Mouse (Mus musculus): ENCODE data around the gene Map2. TPM values are rescaled to one million over a fixed set of nuclear protein-coding genes. Genes with fewer than 3 reads are reported as not detected.

Map2 gene
- polyA plus RNA-seq, 1 experiment from 2014 or later = 3.5 TPM

- Histone ChIP-seq H3K27ac (no peak overlapping the region), H3K9ac (ENCODE audit: low read depth, low read length) (no peak overlapping the region), H3K4me3 (replicated peaks; ENCODE audit: low read depth, low read length) (no peak overlapping the region), H3K4me2 (ENCODE audit: low read length) (no peak overlapping the region), H3K36me3 (ENCODE audit: insufficient read depth, low read length) (no peaks in the 10 kb centered on the region), H3K27me3 (ENCODE audit: insufficient read depth, low read length) (no peaks in the 10 kb centered on the region), H3K9me3 (replicated peaks; ENCODE audit: low read length) (no peaks in the 10 kb centered on the region), H3K4me1 (replicated peaks; ENCODE audit: insufficient read depth, low read length) (no peaks in the 10 kb centered on the region)
- DNase-seq (ENCODE audit: low spot score) (no peak), ATAC-seq (replicated peaks; ENCODE audit: low FRiP score, low read depth) (no peak)
- TF ChIP-seq CTCF (IDR thresholded peaks at IDR 0.05; ENCODE audit: low read depth) = no peak
- WGBS = 88% methylated on average over 3 of the region's 3 CpGs
Observed at GRCm38 (mm10) chr1:66482751-66483150, 307.7 kb downstream of the Map2 start.

Other genes starting within 250 kb of the Map2 start
- gene Crygf, start 248.8 kb upstream of the Map2 start, polyA plus RNA-seq (2015; fragmentation: Nextera tagmentation; extraction: Ambion mirVana) = not detected in 2 replicates